Mouse (Mus musculus) neural tube, embryonic 13.5 days (tissue): ENCODE results near the gene Med12l. TPM values are rescaled to one million over a fixed set of nuclear protein-coding genes. Genes with fewer than 3 reads are reported as not detected.

Source experiments
- ATAC-seq: fragments of 200-750 bp; cut with Nextera tagmentation; 2 replicates; pipeline ENCODE4 v1.8.0; 2017; ENCODE audit warnings: low read depth, mild to moderate bottlenecking, moderate TSS enrichment, moderate library complexity
- H3K27ac ChIP-seq: fragments of 300-500 bp; sonication (generic); replicated peaks from 2 replicates; pipeline ENCODE4 v1.5.1; 2015; ENCODE audit warnings: moderate library complexity, mild to moderate bottlenecking, inconsistent platforms
- H3K27me3 ChIP-seq: fragments of 300-500 bp; sonication (generic); 2 replicates; pipeline ENCODE4 v1.6.1; 2015; ENCODE audit warnings: mild to moderate bottlenecking, inconsistent platforms
- H3K36me3 ChIP-seq: fragments of 300-500 bp; sonication (generic); 2 replicates; pipeline ENCODE4 v1.6.1; 2015; ENCODE audit warnings: mild to moderate bottlenecking, inconsistent platforms
- H3K4me1 ChIP-seq: fragments of 300-500 bp; sonication (generic); replicated peaks from 2 replicates; pipeline ENCODE4 v1.6.1; 2015; ENCODE audit warnings: inconsistent platforms
- H3K4me2 ChIP-seq: fragments of 300-500 bp; sonication (generic); 2 replicates; pipeline ENCODE4 v1.6.1; 2015; ENCODE audit warnings: inconsistent platforms, mild to moderate bottlenecking, moderate library complexity
- H3K4me3 ChIP-seq: fragments of 300-500 bp; sonication (generic); 2 replicates; pipeline ENCODE4 v1.5.1; 2015; ENCODE audit warnings: mild to moderate bottlenecking, inconsistent platforms
- H3K9ac ChIP-seq: fragments of 300-500 bp; sonication (generic); 2 replicates; pipeline ENCODE4 v1.6.1; 2015; ENCODE audit warnings: moderate library complexity, mild to moderate bottlenecking, inconsistent platforms
- H3K9me3 ChIP-seq: fragments of 300-500 bp; sonication (generic); 2 replicates; pipeline ENCODE4 v1.6.1; 2016; ENCODE audit warnings: inconsistent platforms
- WGBS: fragments of 180-500 bp; shearing (Covaris S2); methylation state at CpG from one replicate; pipeline ENCODE4 v1.1.7; 2015; 5-methylcytosine and 5-hydroxymethylcytosine counted together
- polyA plus RNA-seq: library from polyadenylated mRNA; unstranded; fragments of >200 nt; fragmentation: Nextera tagmentation; extraction: Ambion mirVana; gene quantifications from 2 replicates; pipeline ENCODE4 v1.2.1, GENCODE M21; 2015

Gene Med12l
- polyA plus RNA-seq, 1 experiment from 2014 or later: 3.7 TPM

DNA sequence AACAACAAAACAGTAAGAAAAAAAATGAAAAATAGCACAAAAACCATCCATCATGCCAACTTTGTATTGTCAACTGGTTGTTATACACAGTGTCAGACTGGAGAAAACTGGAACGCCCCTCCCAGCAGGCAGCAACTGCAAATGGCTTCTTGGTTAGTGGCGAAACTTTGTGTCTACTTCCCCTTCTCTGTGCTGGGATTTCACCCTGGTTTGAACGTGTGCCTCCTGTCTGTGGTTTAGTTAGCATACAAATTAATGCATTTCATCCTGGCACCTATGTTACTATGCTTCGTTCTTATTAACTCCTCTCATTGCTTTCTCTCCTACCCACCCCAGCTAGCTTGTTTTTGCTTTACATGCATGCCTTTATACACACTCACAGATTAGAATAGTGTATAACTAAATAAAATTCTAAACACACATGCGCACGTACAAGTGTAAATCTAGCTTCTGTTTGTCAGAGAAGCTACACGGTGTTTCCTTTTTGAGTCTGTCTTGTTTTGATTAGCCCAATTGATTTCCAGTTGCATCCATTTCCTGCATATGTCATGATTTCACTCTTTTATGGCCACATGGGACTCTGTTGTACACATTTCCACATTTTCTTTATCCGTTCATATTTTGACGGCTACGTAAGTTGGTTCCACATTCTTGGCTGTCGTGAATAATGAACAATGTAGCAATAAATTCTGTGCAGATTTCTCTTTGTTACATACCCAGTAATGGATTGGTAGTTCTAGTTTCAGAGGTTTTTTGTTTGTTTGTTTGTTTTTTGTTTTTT lies 336.2 kb downstream of the Med12l start:
- Histone ChIP-seq H3K4me2 (no peak overlapping the region), H3K27me3 (no peaks in the 10 kb centered on the region), H3K36me3 (no peaks in the 10 kb centered on the region), H3K4me1 (peaks cover 9% of the 10 kb centered on the region), H3K27ac (no peak overlapping the region), H3K9ac (no peak overlapping the region), H3K4me3 (no peak overlapping the region), H3K9me3 (no peaks in the 10 kb centered on the region)
- no peak for ATAC-seq
- WGBS: 78% methylated on average over 11 of the region's 11 CpGs

GRCm38 (mm10) chr3:59343026-59343425 lies 337.4 kb downstream of the Med12l start:
- H3K36me3 ChIP-seq: no peaks in the 10 kb centered on the region
- H3K4me1 ChIP-seq: peaks cover 9% of the 10 kb centered on the region
- no peaks in the 10 kb centered on the region for H3K9me3 ChIP-seq
- H3K27ac ChIP-seq: no peak overlapping the region
- no peaks in the 10 kb centered on the region for H3K27me3 ChIP-seq
- 64% methylated on average over 4 of the region's 4 CpGs for WGBS
- no peak overlapping the region for H3K9ac ChIP-seq
- H3K4me2 ChIP-seq: peak overlapping the region; percentile 63
- ATAC-seq: no peak
- peak overlapping the region; percentile 55 for H3K4me3 ChIP-seq

DNA sequence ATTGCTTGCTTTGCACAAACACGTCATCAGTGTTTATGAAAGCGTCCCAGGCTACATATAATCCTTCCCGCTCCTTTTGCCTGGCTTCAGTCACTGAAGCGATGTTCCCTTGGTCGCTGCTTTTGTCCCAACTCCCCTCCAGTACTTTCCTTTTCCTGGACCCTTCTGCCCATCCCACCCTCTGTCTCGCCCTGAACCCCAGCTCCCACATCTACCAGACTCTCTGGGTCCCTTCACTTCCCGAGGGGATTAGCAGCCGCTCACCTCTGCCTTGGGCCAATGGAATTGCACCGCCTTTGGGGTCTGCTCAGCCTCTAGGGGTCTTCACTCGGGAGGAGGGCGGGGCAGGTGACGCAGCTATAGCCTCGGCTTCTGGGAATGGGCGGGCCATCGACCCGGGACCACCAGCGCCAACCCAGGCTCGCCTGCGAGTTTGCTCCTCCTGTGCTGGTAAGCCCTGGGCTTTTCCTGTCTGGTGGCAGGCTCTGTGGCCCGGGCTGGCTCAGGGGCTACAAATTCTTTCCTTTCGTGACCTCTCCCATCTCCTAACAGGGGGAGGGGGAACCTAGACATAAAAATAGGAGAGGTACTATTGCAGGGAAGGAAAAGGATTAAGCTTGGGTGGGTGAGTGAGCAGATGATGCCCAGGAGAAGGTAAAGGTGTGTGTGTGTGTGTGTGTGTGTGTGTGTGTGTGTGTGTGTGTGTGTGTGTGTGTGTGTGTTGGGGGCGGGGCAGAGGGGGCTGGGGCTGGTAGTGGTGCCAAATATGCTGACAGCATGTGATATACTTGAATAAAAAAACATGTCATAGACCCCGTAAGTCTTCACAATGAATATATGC lies 338.7 kb downstream of the Med12l start, which contains the start of gene Igsf10:
Gene Igsf10 (minus strand): TSS at position 330 of the 841 bp plus-strand sequence.
- Histone ChIP-seq H3K27ac (peak within 1 kb of the TSS; percentile 52), H3K4me2 (peak within 1 kb of the TSS; percentile 63), H3K36me3 (no peaks in the 10 kb centered on the region), H3K27me3 (no peaks in the 10 kb centered on the region), H3K4me1 (peaks cover 9% of the 10 kb centered on the region), H3K4me3 (peak within 1 kb of the TSS; percentile 55), H3K9me3 (no peaks in the 10 kb centered on the region), H3K9ac (peak within 1 kb of the TSS; percentile 77)
- peak; percentile 97 for ATAC-seq
- 4% methylated on average over 22 of the region's 23 CpGs for WGBS

DNA sequence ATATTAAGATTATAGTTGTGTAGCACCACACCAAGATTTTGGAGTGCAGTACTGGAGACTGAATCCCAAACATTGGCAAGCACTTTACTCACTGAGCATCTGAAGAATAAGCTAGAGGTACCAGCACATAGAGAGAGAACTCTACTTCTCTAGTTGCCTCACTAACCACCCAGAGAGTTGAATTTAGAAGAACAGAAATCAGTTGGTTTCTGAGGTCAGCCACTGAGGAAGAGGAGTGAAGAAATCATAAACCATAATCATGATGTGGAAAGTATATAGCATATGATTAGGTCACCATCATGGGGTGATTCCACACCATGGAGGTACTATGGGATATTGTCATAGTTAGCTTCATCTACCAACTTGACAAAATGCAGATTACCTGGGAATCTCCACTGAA lies 346.1 kb downstream of the Med12l start:
- H3K27me3 ChIP-seq: no peaks in the 10 kb centered on the region
- no peak overlapping the region for H3K27ac ChIP-seq
- H3K4me3 ChIP-seq: no peak overlapping the region
- no peak overlapping the region for H3K9ac ChIP-seq
- H3K4me1 ChIP-seq: no peaks in the 10 kb centered on the region
- H3K36me3 ChIP-seq: no peaks in the 10 kb centered on the region
- ATAC-seq: no peak
- no peaks in the 10 kb centered on the region for H3K9me3 ChIP-seq
- H3K4me2 ChIP-seq: no peak overlapping the region

- Histone ChIP-seq H3K27me3 (no peaks in the 10 kb centered on the region), H3K36me3 (no peaks in the 10 kb centered on the region), H3K27ac (no peak overlapping the region), H3K9ac (no peak overlapping the region), H3K4me1 (no peaks in the 10 kb centered on the region), H3K4me3 (no peak overlapping the region), H3K9me3 (no peaks in the 10 kb centered on the region), H3K4me2 (no peak overlapping the region)
- ATAC-seq: no peak
- WGBS: 88% methylated on average over 3 of the region's 3 CpGs
Measured at GRCm38 (mm10) chr3:59354156-59354555, 348.5 kb downstream of the Med12l start.

- Histone ChIP-seq H3K9ac (no peak overlapping the region), H3K4me2 (no peak overlapping the region), H3K4me1 (no peaks in the 10 kb centered on the region), H3K27ac (no peak overlapping the region), H3K4me3 (no peak overlapping the region), H3K36me3 (no peaks in the 10 kb centered on the region), H3K9me3 (no peaks in the 10 kb centered on the region), H3K27me3 (no peaks in the 10 kb centered on the region)
- ATAC-seq: no peak
Measured at GRCm38 (mm10) chr3:59360102-59360501, 354.5 kb downstream of the Med12l start.

GRCm38 (mm10) chr3:59361895-59362294 lies 356.3 kb downstream of the Med12l start:
- 96% methylated on average over 1 of the region's 1 CpGs for WGBS
- no peak overlapping the region for H3K4me2 ChIP-seq
- no peak for ATAC-seq

More at GRCm38 (mm10) chr3:59361895-59362294, 356.3 kb downstream of the Med12l start:
- no peaks in the 10 kb centered on the region for H3K27me3 ChIP-seq
- H3K9ac ChIP-seq: no peak overlapping the region
- no peak overlapping the region for H3K4me3 ChIP-seq
- no peak overlapping the region for H3K27ac ChIP-seq
- H3K9me3 ChIP-seq: no peaks in the 10 kb centered on the region
- no peaks in the 10 kb centered on the region for H3K4me1 ChIP-seq
- H3K36me3 ChIP-seq: no peaks in the 10 kb centered on the region

Other genes starting within 250 kb of the Med12l start
- not detected in 2 replicates for gene Mindy4b-ps, start 183.5 kb upstream of the Med12l start, polyA plus RNA-seq
- gene Clrn1, start 120.5 kb upstream of the Med12l start, polyA plus RNA-seq: 0.63 and 1.1 TPM in 2 replicates
- gene Gpr171, start 96.0 kb downstream of the Med12l start, polyA plus RNA-seq: 0.61 and 1.4 TPM in 2 replicates
- gene P2ry14, start 147.8 kb downstream of the Med12l start, polyA plus RNA-seq: 3.6 and 3.9 TPM in 2 replicates
- not detected in 2 replicates for gene Gpr87, start 189.3 kb downstream of the Med12l start, polyA plus RNA-seq
- 1.9 and 2.0 TPM in 2 replicates for gene P2ry13, start 205.1 kb downstream of the Med12l start, polyA plus RNA-seq